Mouse (Mus musculus) ES-Bruce4 (cell line): Measurements from ENCODE around the gene Trim14.

Experiments used
- CTCF ChIP-seq: IDR thresholded peaks from one replicate; pipeline ENCODE4 v1.8.1; 2011; ENCODE audit warnings: low read depth, low read length
- EP300 ChIP-seq: IDR thresholded peaks from 2 replicates; pipeline ENCODE4 v1.6.1; 2011; ENCODE audit warnings: low read depth, low read length; ENCODE audit not compliant: insufficient read depth

DNA sequence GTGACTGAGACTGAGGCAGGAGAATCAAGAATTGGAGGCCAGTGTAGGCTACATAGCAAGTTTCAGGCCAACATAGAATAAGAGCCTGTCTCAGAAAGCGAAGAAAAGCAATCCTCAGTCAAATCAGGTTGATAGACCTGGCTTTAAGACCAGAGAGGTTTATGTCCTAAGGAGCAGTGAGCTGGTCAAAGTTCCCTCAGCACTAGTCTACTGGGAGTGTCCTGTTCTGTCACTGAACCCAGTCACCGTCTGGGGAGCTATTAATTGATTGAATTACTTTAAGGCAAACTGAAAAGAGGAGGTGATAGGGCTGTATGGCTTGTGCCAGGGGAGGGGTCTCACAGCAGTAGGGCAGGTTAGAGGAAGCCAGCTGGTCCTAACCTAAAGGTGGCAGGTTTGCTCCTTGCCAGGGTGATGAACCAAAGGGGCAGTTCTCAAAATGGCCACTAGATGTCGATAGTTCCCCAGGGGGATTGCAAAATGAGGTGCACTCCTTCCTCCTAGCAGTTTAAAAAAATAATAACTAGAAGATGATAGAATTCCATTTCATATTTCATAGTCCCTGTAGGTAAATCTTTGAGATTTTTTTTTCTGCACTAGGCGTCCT lies 38.6 kb downstream of the Trim14 start:
- TF ChIP-seq CTCF (peak; percentile 75), EP300 (no peak)
